Mouse (Mus musculus) limb, embryonic 14.5 days (tissue): ENCODE measurements at regions not wholly inside any gene's neighbourhood (a gene's known extent, or its start where the extent isn't known, plus 50 kb on each side); places are given as distances from the start of the nearest gene placed in this dataset.

Experiments
- ATAC-seq: fragments of 200-750 bp; cut with Nextera tagmentation; 2 replicates; pipeline ENCODE4 v1.8.0; 2017; ENCODE audit warnings: low read depth, moderate number of reproducible peaks, moderate TSS enrichment; ENCODE audit not compliant: low FRiP score
- DNase-seq: peaks from one replicate; pipeline ENCODE4 v3.0.0-alpha.2; 2015; ENCODE audit warnings: low spot score
- H3K27ac ChIP-seq: fragments of 300-500 bp; sonication (generic); replicated peaks from 2 replicates; pipeline ENCODE4 v1.5.1; 2014; ENCODE audit warnings: low read depth, mild to moderate bottlenecking, low read length, moderate library complexity, mixed read lengths
- H3K27me3 ChIP-seq: fragments of 300-500 bp; sonication (generic); 2 replicates; pipeline ENCODE4 v1.6.1; 2014; ENCODE audit warnings: low read length, mixed read lengths; ENCODE audit not compliant: control insufficient read depth, insufficient read depth
- H3K36me3 ChIP-seq: fragments of 300-500 bp; sonication (generic); 2 replicates; pipeline ENCODE4 v1.6.1; 2014; ENCODE audit warnings: mild to moderate bottlenecking, low read length, moderate library complexity, mixed read lengths; ENCODE audit not compliant: control insufficient read depth, insufficient read depth
- H3K4me1 ChIP-seq: fragments of 300-500 bp; sonication (generic); 2 replicates; pipeline ENCODE4 v1.6.1; 2014; ENCODE audit warnings: antibody characterized with exemption, low read length, mixed read lengths; ENCODE audit not compliant: control insufficient read depth, insufficient read depth
- H3K4me2 ChIP-seq: fragments of 300-500 bp; sonication (generic); replicated peaks from 2 replicates; pipeline ENCODE4 v1.6.1; 2014; ENCODE audit warnings: low read depth, mild to moderate bottlenecking, low read length, moderate library complexity; ENCODE audit not compliant: severe bottlenecking
- H3K4me3 ChIP-seq: fragments of 300-500 bp; sonication (generic); replicated peaks from 2 replicates; pipeline ENCODE4 v1.5.1; 2014; ENCODE audit warnings: low read length
- H3K9ac ChIP-seq: fragments of 300-500 bp; sonication (generic); 2 replicates; pipeline ENCODE4 v1.6.1; 2014; ENCODE audit warnings: mild to moderate bottlenecking, low read depth, low read length, moderate library complexity; ENCODE audit not compliant: severe bottlenecking
- H3K9me3 ChIP-seq: fragments of 300-500 bp; sonication (generic); 2 replicates; pipeline ENCODE4 v1.6.1; 2016; ENCODE audit warnings: low read length; ENCODE audit not compliant: control insufficient read depth
- POLR2A ChIP-seq: fragments of 200-500 bp; IDR thresholded peaks from 2 replicates; pipeline ENCODE4 v1.8.0; 2012; ENCODE audit warnings: inconsistent platforms, mild to moderate bottlenecking, moderate library complexity, borderline replicate concordance; ENCODE audit not compliant: insufficient read depth, insufficient read length; ENCODE audit errors: extremely low read depth
- WGBS: fragments of 180-500 bp; shearing (Covaris S2); extraction: QIAGEN DNeasy Blood & Tissue Kit; methylation state at CpG from one replicate; pipeline ENCODE4 v1.1.7; 2014; 5-methylcytosine and 5-hydroxymethylcytosine counted together

GRCm38 (mm10) chr12:16013861-16014630 is 197.3 kb upstream of the Trib2 start:
- H3K4me2 ChIP-seq = no peak overlapping the region
- H3K36me3 ChIP-seq = no peaks in the 10 kb centered on the region
- no peak overlapping the region for H3K27ac ChIP-seq
- H3K4me1 ChIP-seq = peaks cover 13% of the 10 kb centered on the region; the same call in 1 of the 2 replicates
- H3K9ac ChIP-seq = no peak overlapping the region
- no peak for TF ChIP-seq POLR2A
- no peaks in the 10 kb centered on the region for H3K9me3 ChIP-seq
- WGBS = 89% methylated on average over 6 of the region's 6 CpGs
- no peak for ATAC-seq
- no peak for DNase-seq
- no peak overlapping the region for H3K4me3 ChIP-seq
- no peaks in the 10 kb centered on the region for H3K27me3 ChIP-seq

- TF ChIP-seq POLR2A = no peak
- 89% methylated on average over 2 of the region's 2 CpGs for WGBS
- Histone ChIP-seq H3K27me3 (no peaks in the 10 kb centered on the region), H3K9me3 (no peaks in the 10 kb centered on the region), H3K9ac (no peak overlapping the region), H3K4me2 (no peak overlapping the region), H3K4me3 (no peak overlapping the region), H3K36me3 (no peaks in the 10 kb centered on the region), H3K4me1 (peaks cover 13% of the 10 kb centered on the region; the same call in 1 of the 2 replicates), H3K27ac (no peak overlapping the region)
- DNase-seq = no peak
- ATAC-seq = no peak
Observed at GRCm38 (mm10) chr12:16013354-16013753, 196.6 kb upstream of the Trib2 start.

GRCm38 (mm10) chr12:16012081-16012480 is 195.4 kb upstream of the Trib2 start:
- no peak overlapping the region for H3K9ac ChIP-seq
- DNase-seq = no peak
- no peak overlapping the region for H3K27ac ChIP-seq
- no peak for ATAC-seq
- H3K36me3 ChIP-seq = no peaks in the 10 kb centered on the region
- peaks cover 13% of the 10 kb centered on the region; the same call in 1 of the 2 replicates for H3K4me1 ChIP-seq
- no peak overlapping the region for H3K4me2 ChIP-seq
- H3K27me3 ChIP-seq = no peaks in the 10 kb centered on the region
- no peak for TF ChIP-seq POLR2A
- 72% methylated on average over 4 of the region's 4 CpGs for WGBS
- no peaks in the 10 kb centered on the region for H3K9me3 ChIP-seq
- H3K4me3 ChIP-seq = no peak overlapping the region

- H3K9me3 ChIP-seq = no peaks in the 10 kb centered on the region
- DNase-seq = no peak
- H3K4me1 ChIP-seq = peaks cover 11% of the 10 kb centered on the region; the same call in 1 of the 2 replicates
- H3K36me3 ChIP-seq = no peaks in the 10 kb centered on the region
- H3K4me3 ChIP-seq = no peak overlapping the region
- H3K9ac ChIP-seq = no peak overlapping the region
- no peak overlapping the region for H3K27ac ChIP-seq
- H3K4me2 ChIP-seq = no peak overlapping the region
- whole genome bisulfite sequencing = 47% methylated on average over 10 of the region's 10 CpGs
- TF ChIP-seq POLR2A = no peak
- no peaks in the 10 kb centered on the region for H3K27me3 ChIP-seq
- ATAC-seq = no peak
Observed at GRCm38 (mm10) chr12:16009822-16010620, 193.3 kb upstream of the Trib2 start.

GRCm38 (mm10) chr12:16008763-16009515 is 192.2 kb upstream of the Trib2 start:
- Histone ChIP-seq H3K9ac (no peak overlapping the region), H3K27ac (no peak overlapping the region), H3K27me3 (no peaks in the 10 kb centered on the region), H3K9me3 (no peaks in the 10 kb centered on the region), H3K36me3 (no peaks in the 10 kb centered on the region), H3K4me3 (no peak overlapping the region), H3K4me1 (0 out of 2 replicates have a peak, but pooled peaks cover 6% of the 10 kb centered on the region), H3K4me2 (no peak overlapping the region)
- ATAC-seq (no peak), DNase-seq (no peak)
- WGBS = 56% methylated on average over 3 of the region's 3 CpGs
- no peak for TF ChIP-seq POLR2A
